Mouse (Mus musculus) mouse embryonic stem cell (cell line): ENCODE data around the gene Depdc1a.
"Not testable (repeated sequence)": the region's sequence is repeated elsewhere in the genome, so short reads cannot be mapped to it uniquely, and the experiment has no call there.

Experiments used
- in situ Hi-C, 2 experiments: fragments of 300-500 bp; cut with MboI; formaldehyde crosslinking; loops; 1 replicate in 1 of 2; 3 replicates in 1 of 2; pipeline ENCODE4 v1.14.3; 2019 to 2020; ENCODE audit warnings: low sequenced_read_pairs in 2 of 2, low pct_unique_long_range_greater_than_20kb in 1 of 2, mixed read lengths in 1 of 2; ENCODE audit not compliant: unreplicated experiment in 1 of 2

Gene Depdc1a

DNA sequence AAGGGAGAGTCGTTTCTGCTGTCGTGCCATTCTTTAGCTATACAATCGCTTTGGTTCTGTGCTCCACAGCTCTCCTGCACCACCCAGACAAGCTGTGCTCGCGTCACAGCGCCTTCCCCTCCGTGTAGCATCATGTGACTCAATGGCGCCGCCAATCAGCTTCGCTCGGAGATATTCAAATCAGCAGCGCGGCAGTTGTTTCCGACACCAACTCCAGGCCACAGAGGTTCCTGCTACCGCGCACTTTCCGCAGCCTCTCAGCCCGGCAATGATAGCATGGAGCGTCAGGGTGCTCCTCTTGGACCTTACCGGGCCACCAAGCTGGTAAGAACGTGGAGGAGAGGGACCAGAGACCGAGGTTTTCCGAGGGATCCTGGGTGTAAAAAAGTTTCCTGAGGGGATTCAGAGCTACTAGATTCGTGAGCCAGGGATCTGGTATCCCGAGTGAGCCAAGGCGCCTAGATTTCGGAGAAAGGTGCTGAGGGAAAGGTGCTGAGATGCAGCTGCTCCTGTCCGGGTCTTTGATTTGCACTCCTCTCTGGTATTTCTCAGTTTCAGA lies at the start of gene Depdc1a:
Gene Depdc1a, plus strand, starts transcription at position 191 of the 559 bp plus-strand sequence.
- in situ Hi-C loops: no loop called here

DNA sequence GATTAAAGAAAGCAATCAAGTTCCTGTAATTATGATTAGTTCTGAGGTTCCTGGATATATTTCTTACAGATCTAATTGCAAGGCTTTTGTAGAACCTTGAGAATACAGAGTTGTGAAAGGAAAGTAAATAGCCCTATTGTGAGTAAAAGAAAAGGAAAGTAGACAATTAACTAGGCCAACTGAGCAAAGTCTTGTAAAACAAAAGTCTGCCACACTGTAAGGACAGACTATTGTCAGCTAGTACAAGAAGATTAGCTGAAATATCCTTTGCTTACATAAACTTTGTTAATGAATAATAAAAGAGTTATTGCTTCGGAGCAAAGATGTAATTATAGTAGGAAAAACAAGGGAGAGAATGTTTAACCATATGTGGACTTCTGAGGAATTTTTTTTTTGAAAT lies 25.2 kb upstream of the Depdc1a start:
- in situ Hi-C loops: no loop called here

DNA sequence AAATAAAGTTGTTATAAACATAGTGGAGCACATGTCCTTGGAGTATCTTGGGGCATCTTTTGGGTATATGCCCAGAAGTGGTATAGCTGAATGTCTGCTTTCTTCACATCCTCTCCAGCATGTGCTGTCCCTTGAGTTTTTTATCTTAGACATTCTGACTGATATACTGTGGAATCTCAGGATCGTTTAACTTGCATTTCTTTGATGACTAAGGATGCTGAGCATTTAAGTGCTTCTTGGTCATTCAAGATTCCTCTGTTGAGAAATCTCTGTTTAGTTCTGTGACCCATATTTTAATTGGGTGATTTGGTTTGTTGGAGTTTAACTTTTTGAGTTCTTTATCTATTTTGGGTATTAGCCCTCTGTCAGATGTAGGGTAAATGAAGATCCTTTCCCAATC lies 19.8 kb upstream of the Depdc1a start:
- in situ Hi-C loops: no loop called here

DNA sequence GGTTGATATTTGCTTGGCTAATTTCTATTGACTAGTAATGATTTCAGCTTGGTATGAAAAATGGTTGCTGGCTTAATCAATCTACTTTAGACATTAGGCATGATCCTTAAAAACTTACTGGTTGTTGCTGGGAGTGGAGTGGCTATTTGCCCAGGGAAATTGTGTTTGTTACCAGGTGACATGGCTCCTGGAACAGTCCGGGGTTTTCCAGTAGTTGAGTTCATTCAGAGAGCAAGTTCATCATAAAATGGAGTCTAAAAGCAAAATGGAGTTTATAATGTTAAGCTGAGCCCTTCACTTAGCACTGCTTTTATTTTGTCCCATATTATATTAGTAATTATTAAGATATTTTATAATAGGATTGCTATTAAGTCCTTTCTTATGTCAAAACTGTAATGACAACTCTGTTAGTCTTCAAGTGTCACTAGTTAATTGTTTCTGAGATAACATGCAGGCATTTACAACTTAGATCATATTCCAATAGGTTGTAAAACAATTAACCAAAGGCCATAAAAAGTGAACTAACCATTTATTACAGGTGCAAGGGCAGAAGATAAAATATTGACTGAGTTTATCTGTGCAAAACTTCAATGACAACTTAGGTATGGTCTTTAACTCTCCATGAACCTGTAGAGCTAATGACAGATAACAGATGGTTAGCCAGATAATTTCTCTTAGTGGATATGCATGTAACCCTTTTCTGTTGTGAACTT lies 17.8 kb upstream of the Depdc1a start:
- in situ Hi-C loops: no loop called here

DNA sequence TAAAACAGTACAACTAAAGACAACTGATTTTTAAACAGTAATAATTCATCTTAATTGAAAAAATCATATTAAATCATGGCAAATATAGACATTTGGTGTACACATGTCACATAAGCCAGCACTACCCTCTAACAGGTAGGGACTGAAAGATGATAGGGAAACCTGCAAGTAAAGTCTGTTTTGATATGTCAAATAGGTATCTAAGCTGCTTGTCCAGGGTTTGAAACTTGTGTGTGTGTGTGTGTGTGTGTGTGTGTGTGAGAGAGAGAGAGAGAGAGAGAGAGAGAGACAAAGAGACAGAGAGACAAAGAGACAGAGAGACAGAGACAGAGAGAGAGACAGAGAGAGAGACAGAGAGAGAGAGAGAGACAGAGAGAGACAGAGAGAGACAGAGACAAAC lies 524 bp upstream of the Depdc1a start:
- in situ Hi-C loops: not testable (repeated sequence)

DNA sequence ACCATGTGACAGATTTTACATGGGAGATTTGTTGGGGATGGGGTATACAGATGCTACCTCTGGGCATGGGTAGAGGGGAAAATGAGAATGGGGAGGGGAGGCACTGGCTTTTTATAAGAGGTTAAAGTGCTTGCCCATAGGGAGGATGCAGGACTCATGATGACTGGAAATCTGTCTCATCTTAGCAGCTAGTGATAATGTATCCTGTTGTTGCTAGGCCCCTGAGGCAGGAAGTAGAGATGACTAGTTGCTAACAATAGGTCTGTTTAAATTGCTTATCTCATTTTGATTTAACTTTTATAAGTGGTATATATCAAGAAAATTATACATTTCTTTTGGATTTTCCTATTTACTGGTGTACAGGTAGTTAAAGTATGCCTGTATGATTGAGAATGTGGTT lies 13.7 kb downstream of the Depdc1a start:
- in situ Hi-C loops: no loop called here

DNA sequence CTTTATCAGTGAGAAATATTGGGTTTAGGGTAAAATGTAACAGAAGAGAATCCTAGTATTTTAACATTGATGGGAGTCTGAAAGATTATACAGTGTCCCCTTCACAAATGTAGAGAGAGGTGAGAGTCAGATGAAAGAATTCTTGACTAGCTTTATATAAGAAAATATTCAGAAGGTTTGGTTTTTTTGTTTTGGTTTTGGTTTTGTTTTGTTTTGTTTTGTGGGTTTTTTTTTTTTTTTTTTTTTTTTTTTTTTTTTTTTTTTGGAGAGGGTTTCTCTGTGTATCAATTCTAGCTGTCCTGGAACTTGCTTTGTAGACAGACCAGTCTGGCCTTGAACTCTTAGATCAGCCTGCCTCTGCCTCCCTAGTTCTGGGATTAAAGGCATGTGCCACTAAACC lies 33.3 kb downstream of the Depdc1a start:
- in situ Hi-C loops: no loop called here

DNA sequence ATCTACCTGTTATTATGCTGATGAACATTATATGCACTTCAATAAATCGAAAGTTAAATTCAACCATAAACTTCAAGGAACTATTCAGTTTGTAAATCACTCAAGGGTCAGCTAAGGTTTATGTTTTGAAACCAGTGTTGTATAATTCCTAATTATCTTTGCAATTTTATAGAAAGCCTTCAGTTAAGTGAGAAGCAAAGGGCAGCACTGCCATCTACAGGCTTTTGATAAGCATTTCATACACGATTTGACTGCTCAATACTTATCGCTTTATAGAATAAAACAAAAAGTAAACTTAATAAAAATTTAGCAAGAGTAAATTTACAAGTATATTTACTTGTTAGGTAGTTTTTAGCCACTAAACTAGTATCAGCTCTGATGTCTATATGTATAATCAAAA lies 53.1 kb downstream of the Depdc1a start:
- in situ Hi-C loops: no loop called here

DNA sequence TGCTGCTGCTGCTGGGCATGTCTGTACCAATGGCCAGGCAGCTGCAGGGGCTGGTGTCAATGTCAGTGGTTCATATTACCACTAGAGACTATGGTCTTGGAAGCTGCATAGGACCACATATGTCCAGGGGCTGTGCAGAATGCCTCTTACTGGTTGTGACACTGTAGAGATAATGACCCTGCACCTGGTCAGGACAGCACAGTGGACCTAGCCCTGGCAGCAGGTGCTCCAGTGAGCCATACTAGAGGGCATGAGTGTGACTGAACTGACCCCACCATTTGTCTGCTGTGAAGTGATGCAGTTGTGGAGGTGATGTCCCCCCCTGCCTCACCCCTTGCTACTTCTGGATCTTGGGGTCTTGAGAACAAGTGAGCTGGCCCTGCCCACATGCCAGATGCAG lies 55.0 kb downstream of the Depdc1a start:
- in situ Hi-C loops: no loop called here
